Mouse (Mus musculus) forebrain, embryonic 13.5 days (tissue): ENCODE measurements around the gene Dnajc24. TPM values are rescaled to one million over a fixed set of nuclear protein-coding genes. Genes with fewer than 3 reads are reported as not detected.

Source experiments
- ATAC-seq: fragments of 200-750 bp; cut with Nextera tagmentation; 2 replicates; pipeline ENCODE4 v1.8.0; 2017
- H3K27ac ChIP-seq: fragments of 300-500 bp; sonication (generic); 2 replicates; pipeline ENCODE4 v1.5.1; 2015; ENCODE audit warnings: inconsistent platforms, mild to moderate bottlenecking, moderate library complexity
- H3K27me3 ChIP-seq: fragments of 300-500 bp; sonication (generic); 2 replicates; pipeline ENCODE4 v1.6.1; 2015; ENCODE audit warnings: mild to moderate bottlenecking, inconsistent platforms
- H3K36me3 ChIP-seq: fragments of 300-500 bp; sonication (generic); 2 replicates; pipeline ENCODE4 v1.6.1; 2015; ENCODE audit warnings: mild to moderate bottlenecking, inconsistent platforms; ENCODE audit not compliant: poor library complexity, severe bottlenecking
- H3K4me1 ChIP-seq: fragments of 300-500 bp; sonication (generic); 2 replicates; pipeline ENCODE4 v1.6.1; 2015; ENCODE audit warnings: inconsistent platforms
- H3K4me2 ChIP-seq: fragments of 300-500 bp; sonication (generic); 2 replicates; pipeline ENCODE4 v1.6.1; 2015; ENCODE audit warnings: inconsistent platforms, mild to moderate bottlenecking, moderate library complexity
- H3K4me3 ChIP-seq: fragments of 300-500 bp; sonication (generic); 2 replicates; pipeline ENCODE4 v1.5.1; 2015; ENCODE audit warnings: mild to moderate bottlenecking, inconsistent platforms
- H3K9ac ChIP-seq: fragments of 300-500 bp; sonication (generic); 2 replicates; pipeline ENCODE4 v1.6.1; 2015; ENCODE audit warnings: mild to moderate bottlenecking, inconsistent platforms
- H3K9me3 ChIP-seq: fragments of 300-500 bp; sonication (generic); replicated peaks from 2 replicates; pipeline ENCODE4 v1.6.1; 2016; ENCODE audit warnings: inconsistent platforms
- WGBS: fragments of 180-500 bp; shearing (Covaris S2); methylation state at CpG from one replicate; pipeline ENCODE4 v1.1.7; 2015; 5-methylcytosine and 5-hydroxymethylcytosine counted together
- microRNA-seq: library from miRNA; unstranded; fragments of <30 nt; microRNA quantifications from one replicate; pipeline ENCODE4, GENCODE M21; 2016
- polyA plus RNA-seq: library from polyadenylated mRNA; unstranded; fragments of >200 nt; fragmentation: Nextera tagmentation; extraction: Ambion mirVana; gene quantifications from 2 replicates; pipeline ENCODE4 v1.2.1, GENCODE M21; 2015

Gene Dnajc24
- polyA plus RNA-seq, 1 experiment from 2014 or later = 51.3 TPM

DNA sequence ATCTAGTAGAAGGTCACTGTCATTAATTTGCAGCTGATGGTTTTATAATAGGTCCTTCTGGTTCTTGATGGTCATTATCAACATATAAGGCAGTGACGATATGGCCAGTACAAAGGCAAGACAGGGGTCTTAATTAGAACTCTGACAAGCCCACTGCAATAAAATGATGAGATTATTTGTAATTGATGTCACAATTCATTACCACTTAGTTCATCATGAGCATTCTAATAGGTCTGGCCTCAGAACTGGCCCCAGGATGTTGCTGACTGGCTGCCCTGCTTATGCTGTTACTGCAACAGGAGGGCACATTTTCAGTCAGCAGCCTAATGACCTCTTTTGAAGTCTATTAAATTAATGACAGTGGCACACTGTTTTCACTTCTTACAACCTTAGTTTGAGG is 39.9 kb downstream of the Dnajc24 start:
- Histone ChIP-seq H3K27ac (no peak overlapping the region), H3K4me3 (no peak overlapping the region), H3K36me3 (peaks cover 12% of the 10 kb centered on the region), H3K9me3 (no peaks in the 10 kb centered on the region), H3K4me2 (no peak overlapping the region), H3K27me3 (no peaks in the 10 kb centered on the region), H3K9ac (no peak overlapping the region), H3K4me1 (no peaks in the 10 kb centered on the region)
- no peak for ATAC-seq
- WGBS = 70% methylated on average over 1 of the region's 1 CpGs

DNA sequence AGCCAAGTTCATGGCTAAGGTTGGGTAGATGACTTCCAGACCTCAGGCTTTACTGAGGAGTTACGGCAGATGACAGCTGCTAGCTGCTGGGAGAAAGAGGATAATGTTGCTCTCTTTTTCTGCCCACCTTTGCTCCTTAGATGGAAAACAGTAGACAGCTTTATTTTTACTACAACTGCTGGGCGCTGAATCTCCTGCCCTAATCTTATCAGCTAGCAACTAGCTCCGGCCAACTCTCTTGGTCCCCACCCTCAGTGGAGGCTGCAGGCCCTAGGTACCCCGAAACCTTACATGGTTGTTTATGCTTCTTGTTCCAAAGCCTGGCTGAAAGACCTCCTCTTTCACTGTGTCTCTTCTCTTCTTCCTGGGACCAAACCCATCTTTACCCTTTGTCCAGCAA is 49.5 kb downstream of the Dnajc24 start:
- no peak overlapping the region for H3K4me3 ChIP-seq
- H3K27ac ChIP-seq = no peak overlapping the region
- 97% methylated on average over 4 of the region's 4 CpGs for WGBS
- no peaks in the 10 kb centered on the region for H3K27me3 ChIP-seq
- no peak for ATAC-seq
- H3K9me3 ChIP-seq = no peaks in the 10 kb centered on the region
- no peak overlapping the region for H3K4me2 ChIP-seq
- H3K36me3 ChIP-seq = no peaks in the 10 kb centered on the region
- H3K9ac ChIP-seq = no peak overlapping the region
- H3K4me1 ChIP-seq = no peaks in the 10 kb centered on the region

DNA sequence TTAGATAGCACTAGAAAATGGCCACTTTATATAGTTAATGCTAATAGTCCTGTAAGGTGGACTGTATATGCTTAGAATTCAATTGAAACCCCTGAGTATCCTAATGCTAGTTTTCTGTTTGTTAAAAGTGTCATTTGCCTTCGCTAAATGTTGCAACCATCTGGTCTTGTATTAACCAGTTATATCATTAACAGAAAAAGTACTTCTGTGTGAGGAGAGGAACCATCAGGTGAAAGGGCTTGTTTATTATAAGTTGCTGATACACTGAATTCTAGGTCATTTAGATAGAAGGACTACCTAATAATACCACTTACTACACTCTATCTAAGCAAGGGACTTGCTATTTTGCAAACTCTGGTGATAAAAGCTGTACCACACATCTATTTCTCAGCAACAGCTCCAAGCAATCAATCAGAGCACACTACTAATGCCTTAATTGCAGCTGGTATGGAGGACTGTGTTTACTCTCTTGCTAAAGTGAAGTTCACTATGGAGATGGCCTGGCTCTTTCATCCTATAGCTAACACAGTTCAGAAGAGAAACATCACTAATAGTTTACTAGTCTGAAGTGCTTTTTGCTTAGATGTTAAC is 51.9 kb downstream of the Dnajc24 start:
- 100% methylated on average over 1 of the region's 1 CpGs for WGBS
- ATAC-seq = no peak
- Histone ChIP-seq H3K36me3 (no peaks in the 10 kb centered on the region), H3K4me1 (no peaks in the 10 kb centered on the region), H3K9ac (no peak overlapping the region), H3K27ac (no peak overlapping the region), H3K27me3 (no peaks in the 10 kb centered on the region), H3K4me2 (no peak overlapping the region), H3K4me3 (no peak overlapping the region), H3K9me3 (no peaks in the 10 kb centered on the region)

DNA sequence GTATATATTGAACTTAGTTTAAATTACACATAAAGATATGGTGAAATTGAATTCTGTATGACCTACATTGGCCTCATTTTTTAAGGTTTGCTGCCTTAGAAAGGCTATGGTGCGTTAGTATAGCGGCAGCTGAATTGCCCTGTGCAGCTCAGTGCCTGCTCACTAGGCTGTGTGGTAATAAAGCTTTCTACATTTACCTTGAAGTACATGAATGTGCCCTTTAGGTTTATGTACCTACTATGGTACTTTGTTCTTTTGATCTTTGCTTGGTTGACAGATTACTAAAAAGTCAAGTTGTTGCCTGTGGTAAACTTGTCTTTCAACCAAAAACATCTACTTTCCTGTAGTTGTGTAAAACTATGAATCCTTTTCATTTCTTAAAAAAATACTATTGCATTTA is 53.2 kb downstream of the Dnajc24 start:
- H3K4me2 ChIP-seq = no peak overlapping the region
- H3K27me3 ChIP-seq = no peaks in the 10 kb centered on the region
- H3K27ac ChIP-seq = no peak overlapping the region
- no peak overlapping the region for H3K4me3 ChIP-seq
- H3K4me1 ChIP-seq = no peaks in the 10 kb centered on the region
- 91% methylated on average over 2 of the region's 2 CpGs for WGBS
- H3K9me3 ChIP-seq = no peaks in the 10 kb centered on the region
- no peak overlapping the region for H3K9ac ChIP-seq
- ATAC-seq = no peak
- H3K36me3 ChIP-seq = no peaks in the 10 kb centered on the region

DNA sequence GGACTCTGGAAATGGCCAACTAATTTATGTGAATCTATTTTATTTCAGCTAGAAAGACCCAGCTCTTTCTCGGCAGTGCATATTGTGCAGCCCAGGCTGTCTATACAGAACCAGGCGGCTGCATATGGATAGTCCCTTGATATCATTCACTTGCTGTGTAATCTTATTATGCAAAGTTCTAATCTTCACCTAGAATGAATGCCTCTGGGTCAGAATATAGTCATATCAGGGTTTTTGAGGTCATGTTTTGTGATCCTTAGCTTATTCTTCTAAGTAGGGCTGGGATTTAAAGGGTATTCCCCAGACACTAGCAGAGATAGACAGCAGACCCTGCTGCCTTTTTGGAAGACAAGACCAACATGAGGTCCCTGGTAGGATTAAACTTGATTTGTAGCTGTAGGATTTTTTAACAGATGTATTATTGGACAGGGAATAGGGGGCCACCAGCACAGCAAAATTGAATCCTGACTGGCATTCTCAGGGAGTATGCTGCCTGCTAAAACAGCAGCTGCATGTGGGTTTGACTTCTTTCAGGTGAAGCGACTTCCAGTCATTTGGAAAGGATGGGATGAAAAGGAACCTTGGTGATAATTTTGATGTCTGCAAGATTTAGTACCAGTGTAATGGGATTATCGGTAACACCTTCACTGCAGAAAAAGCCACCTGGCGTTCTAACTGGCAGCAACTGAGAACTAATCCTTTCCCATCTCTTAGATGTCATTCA is 85.6 kb downstream of the Dnajc24 start:
- H3K4me3 ChIP-seq = no peak overlapping the region
- no peak overlapping the region for H3K27ac ChIP-seq
- no peaks in the 10 kb centered on the region; the same call in 1 of the 2 replicates for H3K4me1 ChIP-seq
- no peaks in the 10 kb centered on the region for H3K27me3 ChIP-seq
- no peak overlapping the region for H3K4me2 ChIP-seq
- H3K9ac ChIP-seq = no peak overlapping the region
- 53% methylated on average over 5 of the region's 5 CpGs for WGBS
- no peaks in the 10 kb centered on the region for H3K36me3 ChIP-seq
- 0 out of 2 replicates have a peak, but pooled peaks cover 5% of the 10 kb centered on the region for H3K9me3 ChIP-seq
- no peak for ATAC-seq

Small RNA genes within 50 kb of the gene (microRNA-seq; reads per million reads assigned to microRNA genes)
- gene Gm22002 = not detected

Other genes with a start within 250 kb of the Dnajc24 start
- 52.3 and 59.8 TPM in 2 replicates for gene Elp4, start 99.0 kb downstream of the Dnajc24 start, polyA plus RNA-seq
- gene Immp1l, start 98.9 kb downstream of the Dnajc24 start, polyA plus RNA-seq = 129 and 133 TPM in 2 replicates